Mouse (Mus musculus) olfactory bulb, adult 2 months (tissue): Measurements from ENCODE around the gene Cpm.

Source experiments
- CTCF ChIP-seq: fragments of 200-500 bp; IDR thresholded peaks from 2 replicates; pipeline ENCODE4 v1.5.1; 2012; ENCODE audit warnings: low read depth, mild to moderate bottlenecking, low read length, moderate library complexity; ENCODE audit not compliant: insufficient read depth
- POLR2A ChIP-seq: fragments of 200-500 bp; IDR thresholded peaks from 2 replicates; pipeline ENCODE4 v1.6.1; 2012; ENCODE audit warnings: mild to moderate bottlenecking, low read depth, low read length, moderate library complexity; ENCODE audit not compliant: insufficient read depth

DNA sequence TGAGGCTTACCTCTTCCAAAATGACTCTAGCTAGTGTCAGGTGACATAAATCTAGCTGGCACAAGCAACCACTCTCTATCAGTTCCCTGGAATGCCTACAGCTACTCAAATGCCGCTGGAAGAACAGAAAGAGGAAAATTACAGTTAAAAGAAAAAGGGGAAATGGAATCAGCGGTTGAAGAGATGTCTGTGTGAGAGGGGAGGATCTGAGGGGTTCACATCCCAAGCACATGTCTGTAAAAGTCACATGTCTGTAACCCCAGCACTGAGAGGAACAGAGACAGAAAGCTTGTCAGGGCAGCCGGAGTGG, 47.6 kb upstream of the Cpm start:
- TF ChIP-seq CTCF (no peak), POLR2A (no peak)
